Mouse (Mus musculus) limb, embryonic 14.5 days (tissue): ENCODE data around the gene Gm13889. TPM values are rescaled to one million over a fixed set of nuclear protein-coding genes. Genes with fewer than 3 reads are reported as not detected.

ENCODE experiments used
- ATAC-seq: fragments of 200-750 bp; cut with Nextera tagmentation; 2 replicates; pipeline ENCODE4 v1.8.0; 2017; ENCODE audit warnings: low read depth, moderate number of reproducible peaks, moderate TSS enrichment; ENCODE audit not compliant: low FRiP score
- DNase-seq: peaks from one replicate; pipeline ENCODE4 v3.0.0-alpha.2; 2015; ENCODE audit warnings: low spot score
- H3K27ac ChIP-seq: fragments of 300-500 bp; sonication (generic); replicated peaks from 2 replicates; pipeline ENCODE4 v1.5.1; 2014; ENCODE audit warnings: low read depth, mild to moderate bottlenecking, low read length, moderate library complexity, mixed read lengths
- H3K27me3 ChIP-seq: fragments of 300-500 bp; sonication (generic); 2 replicates; pipeline ENCODE4 v1.6.1; 2014; ENCODE audit warnings: low read length, mixed read lengths; ENCODE audit not compliant: control insufficient read depth, insufficient read depth
- H3K36me3 ChIP-seq: fragments of 300-500 bp; sonication (generic); 2 replicates; pipeline ENCODE4 v1.6.1; 2014; ENCODE audit warnings: mild to moderate bottlenecking, low read length, moderate library complexity, mixed read lengths; ENCODE audit not compliant: control insufficient read depth, insufficient read depth
- H3K4me1 ChIP-seq: fragments of 300-500 bp; sonication (generic); 2 replicates; pipeline ENCODE4 v1.6.1; 2014; ENCODE audit warnings: antibody characterized with exemption, low read length, mixed read lengths; ENCODE audit not compliant: control insufficient read depth, insufficient read depth
- H3K4me2 ChIP-seq: fragments of 300-500 bp; sonication (generic); replicated peaks from 2 replicates; pipeline ENCODE4 v1.6.1; 2014; ENCODE audit warnings: low read depth, mild to moderate bottlenecking, low read length, moderate library complexity; ENCODE audit not compliant: severe bottlenecking
- H3K4me3 ChIP-seq: fragments of 300-500 bp; sonication (generic); replicated peaks from 2 replicates; pipeline ENCODE4 v1.5.1; 2014; ENCODE audit warnings: low read length
- H3K9ac ChIP-seq: fragments of 300-500 bp; sonication (generic); 2 replicates; pipeline ENCODE4 v1.6.1; 2014; ENCODE audit warnings: mild to moderate bottlenecking, low read depth, low read length, moderate library complexity; ENCODE audit not compliant: severe bottlenecking
- H3K9me3 ChIP-seq: fragments of 300-500 bp; sonication (generic); 2 replicates; pipeline ENCODE4 v1.6.1; 2016; ENCODE audit warnings: low read length; ENCODE audit not compliant: control insufficient read depth
- POLR2A ChIP-seq: fragments of 200-500 bp; IDR thresholded peaks from 2 replicates; pipeline ENCODE4 v1.8.0; 2012; ENCODE audit warnings: inconsistent platforms, mild to moderate bottlenecking, moderate library complexity, borderline replicate concordance; ENCODE audit not compliant: insufficient read depth, insufficient read length; ENCODE audit errors: extremely low read depth
- WGBS: fragments of 180-500 bp; shearing (Covaris S2); extraction: QIAGEN DNeasy Blood & Tissue Kit; methylation state at CpG from one replicate; pipeline ENCODE4 v1.1.7; 2014; 5-methylcytosine and 5-hydroxymethylcytosine counted together
- polyA plus RNA-seq, 2 experiments: library from polyadenylated mRNA; depleted of rRNA in 1 of 2; stranded (reverse) in 1 of 2; unstranded in 1 of 2; fragments of >200 nt; fragmentation: Nextera tagmentation in 1 of 2; extraction: Ambion mirVana in 1 of 2; gene quantifications; 2 replicates each; pipeline versions ENCODE4 v1.2.1 to v1.2.3; 2012 to 2014

Gene Gm13889
- polyA plus RNA-seq, 2 experiments: 5.7 to 7.7 TPM

DNA sequence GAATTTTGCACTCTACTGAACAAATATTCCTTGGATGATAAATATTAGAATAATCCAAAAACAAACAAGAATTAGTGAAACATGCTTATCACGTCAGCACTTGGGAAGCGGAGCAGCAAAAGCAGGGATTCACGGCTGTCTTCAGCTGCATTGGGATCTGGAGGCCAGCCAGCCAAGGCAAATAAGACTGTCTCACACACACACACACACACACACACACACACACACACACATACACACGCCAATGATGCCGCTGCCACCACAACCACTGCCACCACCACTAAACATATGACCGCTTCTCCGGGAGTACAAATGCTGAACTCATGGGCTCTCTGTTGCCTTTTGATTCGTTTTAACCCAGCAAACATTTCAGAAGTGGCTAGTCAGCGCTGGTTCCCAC is 3.3 kb downstream of the Gm13889 start:
- no peak overlapping the region for H3K4me3 ChIP-seq
- H3K4me1 ChIP-seq: 0 out of 2 replicates have a peak, but pooled peaks cover 2% of the 10 kb centered on the region
- H3K36me3 ChIP-seq: no peaks in the 10 kb centered on the region
- 90% methylated on average over 9 of the region's 9 CpGs for WGBS
- H3K27ac ChIP-seq: no peak overlapping the region
- no peak for TF ChIP-seq POLR2A
- H3K9ac ChIP-seq: no peak overlapping the region
- DNase-seq (no peak), ATAC-seq (no peak)
- peaks cover 52% of the 10 kb centered on the region for H3K27me3 ChIP-seq
- H3K4me2 ChIP-seq: no peak overlapping the region
- no peaks in the 10 kb centered on the region for H3K9me3 ChIP-seq

DNA sequence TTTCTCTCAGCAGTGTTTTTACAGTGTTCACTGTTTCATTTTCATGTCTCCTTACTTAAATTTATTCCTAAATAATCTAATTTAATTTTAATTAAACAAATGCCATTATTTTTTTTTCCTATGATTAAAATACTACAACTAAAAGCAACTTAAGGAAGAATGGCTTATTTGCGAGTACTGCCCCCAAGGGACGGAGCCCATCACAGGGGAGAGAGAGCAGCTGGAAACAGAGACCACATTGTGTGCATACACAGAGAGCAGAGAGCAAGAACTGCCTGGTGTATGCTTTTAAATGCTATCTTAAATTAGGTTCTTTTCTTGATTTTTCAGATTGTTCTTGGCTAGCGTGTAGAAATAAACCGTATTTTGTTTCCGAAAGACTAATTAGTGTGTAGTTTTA is 10.0 kb downstream of the Gm13889 start:
- ATAC-seq: no peak
- DNase-seq: no peak
- Histone ChIP-seq H3K4me1 (no peaks in the 10 kb centered on the region), H3K9me3 (no peaks in the 10 kb centered on the region), H3K4me2 (no peak overlapping the region), H3K27me3 (no peaks in the 10 kb centered on the region; the same call in 1 of the 2 replicates), H3K9ac (no peak overlapping the region), H3K36me3 (no peaks in the 10 kb centered on the region), H3K27ac (no peak overlapping the region), H3K4me3 (no peak overlapping the region)
- WGBS: 63% methylated on average over 5 of the region's 5 CpGs
- TF ChIP-seq POLR2A: no peak

DNA sequence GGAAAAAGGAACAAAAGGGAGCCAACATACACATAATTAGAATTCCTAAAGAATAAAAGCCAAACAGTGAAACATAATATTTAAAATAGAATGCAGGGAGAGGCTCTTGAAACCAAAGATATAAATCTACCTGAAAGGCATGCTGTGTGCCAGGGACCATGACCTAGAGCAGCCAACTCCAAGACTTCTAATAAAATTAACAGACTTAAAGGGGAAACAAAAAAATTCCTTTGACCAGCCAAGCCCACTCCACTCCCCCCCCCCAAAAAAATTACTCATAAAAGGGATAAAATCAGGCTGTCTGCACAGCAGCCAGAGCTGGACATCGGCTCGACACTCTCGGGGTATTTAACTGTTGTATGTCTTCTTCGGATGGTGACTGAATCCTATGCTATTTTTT is 12.1 kb downstream of the Gm13889 start:
- DNase-seq (no peak), ATAC-seq (no peak)
- no peak overlapping the region for H3K4me3 ChIP-seq
- no peak overlapping the region for H3K27ac ChIP-seq
- H3K9me3 ChIP-seq: no peaks in the 10 kb centered on the region
- H3K36me3 ChIP-seq: no peaks in the 10 kb centered on the region
- no peaks in the 10 kb centered on the region for H3K27me3 ChIP-seq
- no peak overlapping the region for H3K4me2 ChIP-seq
- 87% methylated on average over 4 of the region's 4 CpGs for WGBS
- H3K9ac ChIP-seq: no peak overlapping the region
- H3K4me1 ChIP-seq: no peaks in the 10 kb centered on the region
- no peak for TF ChIP-seq POLR2A

DNA sequence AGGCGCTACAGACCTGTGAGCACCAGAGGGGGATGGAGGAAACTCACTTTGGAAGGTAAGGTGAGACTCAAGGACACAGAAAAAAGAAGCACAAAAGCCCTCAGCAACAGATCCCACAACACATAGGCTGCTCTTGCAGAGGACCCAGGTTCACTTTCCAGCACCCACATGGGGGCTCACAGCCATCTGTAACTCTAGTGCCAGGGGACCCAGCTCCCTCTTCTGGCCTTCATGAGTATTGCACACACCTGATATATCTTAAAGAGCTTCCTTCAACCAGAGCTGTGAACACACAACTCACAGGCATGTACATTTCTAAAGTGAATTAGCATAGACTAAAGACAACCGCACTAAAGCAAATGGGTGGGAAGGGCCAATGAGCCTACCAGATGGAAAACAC is 12.9 kb downstream of the Gm13889 start:
- no peak for DNase-seq
- no peak for TF ChIP-seq POLR2A
- Histone ChIP-seq H3K36me3 (no peaks in the 10 kb centered on the region), H3K4me1 (no peaks in the 10 kb centered on the region), H3K27me3 (no peaks in the 10 kb centered on the region), H3K9ac (no peak overlapping the region), H3K4me3 (no peak overlapping the region), H3K27ac (no peak overlapping the region), H3K4me2 (no peak overlapping the region), H3K9me3 (no peaks in the 10 kb centered on the region)
- WGBS: 83% methylated on average over 2 of the region's 2 CpGs
- ATAC-seq: no peak

DNA sequence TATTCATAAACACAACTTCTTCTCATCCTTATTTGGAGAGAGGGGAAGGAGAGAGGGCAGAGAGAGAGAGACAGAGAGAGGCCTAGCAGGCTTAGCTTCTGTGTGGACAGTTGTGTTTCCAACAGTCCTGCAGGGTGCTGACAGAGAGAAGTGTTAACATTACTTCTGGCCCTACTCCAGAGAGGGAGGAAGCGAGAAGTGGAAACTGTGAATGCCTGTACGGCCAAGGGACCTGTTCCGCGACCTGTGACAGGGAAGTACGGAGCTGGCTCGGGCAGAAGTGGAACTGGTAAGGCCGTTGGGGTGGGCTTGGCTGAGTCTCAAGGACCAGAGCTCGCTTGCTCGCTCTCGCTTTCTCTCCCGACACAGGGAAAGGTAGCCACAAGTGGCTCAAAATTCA is 15.3 kb downstream of the Gm13889 start:
- H3K36me3 ChIP-seq: no peaks in the 10 kb centered on the region
- no peaks in the 10 kb centered on the region for H3K4me1 ChIP-seq
- H3K27ac ChIP-seq: no peak overlapping the region
- no peak for TF ChIP-seq POLR2A
- H3K9me3 ChIP-seq: no peaks in the 10 kb centered on the region
- ATAC-seq (no peak), DNase-seq (no peak)
- no peak overlapping the region for H3K4me2 ChIP-seq
- no peaks in the 10 kb centered on the region for H3K27me3 ChIP-seq
- no peak overlapping the region for H3K4me3 ChIP-seq
- H3K9ac ChIP-seq: no peak overlapping the region
- WGBS: 61% methylated on average over 11 of the region's 11 CpGs

DNA sequence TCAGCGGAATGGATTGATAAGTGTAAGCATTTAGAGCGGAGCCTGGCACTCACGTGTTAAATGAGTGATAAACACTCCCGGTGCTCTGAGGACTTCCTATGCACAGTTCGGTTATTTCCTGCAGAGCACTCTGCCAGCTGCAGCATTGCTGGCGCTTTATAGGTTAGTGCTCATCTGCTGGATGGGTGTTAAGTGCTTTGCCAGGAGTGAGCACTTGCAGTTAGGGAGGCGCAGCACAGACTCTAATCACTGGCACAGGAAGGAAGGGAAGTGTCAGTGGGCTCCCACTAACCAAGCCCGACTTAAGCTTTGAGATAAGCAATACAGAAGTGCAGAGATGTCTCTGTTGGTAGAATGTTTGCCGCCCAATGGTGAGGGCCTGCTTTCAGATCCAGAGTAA is 18.5 kb downstream of the Gm13889 start:
- no peak for DNase-seq

More for the DNA sequence above, 18.5 kb downstream of the Gm13889 start:
- no peaks in the 10 kb centered on the region for H3K36me3 ChIP-seq
- no peak overlapping the region for H3K4me2 ChIP-seq
- no peak overlapping the region for H3K4me3 ChIP-seq
- no peak overlapping the region for H3K27ac ChIP-seq
- H3K4me1 ChIP-seq: no peaks in the 10 kb centered on the region
- no peak for TF ChIP-seq POLR2A
- H3K9ac ChIP-seq: no peak overlapping the region
- no peaks in the 10 kb centered on the region for H3K9me3 ChIP-seq
- ATAC-seq: no peak
- H3K27me3 ChIP-seq: no peaks in the 10 kb centered on the region
- 55% methylated on average over 9 of the region's 9 CpGs for WGBS
